Mouse (Mus musculus) large intestine, adult 2 months (tissue): ENCODE data around the gene Hist2h3c1. TPM values are rescaled to one million over a fixed set of nuclear protein-coding genes. Genes with fewer than 3 reads are reported as not detected.
"Not testable (repeated sequence)": the region's sequence is repeated elsewhere in the genome, so short reads cannot be mapped to it uniquely, and the experiment has no call there.

Source experiments
- DNase-seq: peaks from one replicate; pipeline ENCODE4 v3.0.0-alpha.2; 2012; ENCODE audit warnings: low read depth, low spot score
- WGBS: fragments of 180-500 bp; shearing (Covaris S2); methylation state at CpG from one replicate; pipeline ENCODE4 v1.1.7; 2018; 5-methylcytosine and 5-hydroxymethylcytosine counted together
- polyA plus RNA-seq: library from polyadenylated mRNA; depleted of rRNA; stranded (reverse); fragments of >200 nt; gene quantifications from 2 replicates; pipeline ENCODE4 v1.2.3, GENCODE M21; 2012

Hist2h3c1 gene
- polyA plus RNA-seq, 1 experiment = not detected

- no peak for DNase-seq
- 67% methylated on average over 4 of the region's 4 CpGs for WGBS
These were observed 2.5 kb downstream of the Hist2h3c1 start for GRCm38 (mm10) chr3:96249034-96249345.

- DNase-seq = no peak
- 53% methylated on average over 3 of the region's 3 CpGs for WGBS
These were observed 4.4 kb downstream of the Hist2h3c1 start for GRCm38 (mm10) chr3:96250890-96251289.

DNA sequence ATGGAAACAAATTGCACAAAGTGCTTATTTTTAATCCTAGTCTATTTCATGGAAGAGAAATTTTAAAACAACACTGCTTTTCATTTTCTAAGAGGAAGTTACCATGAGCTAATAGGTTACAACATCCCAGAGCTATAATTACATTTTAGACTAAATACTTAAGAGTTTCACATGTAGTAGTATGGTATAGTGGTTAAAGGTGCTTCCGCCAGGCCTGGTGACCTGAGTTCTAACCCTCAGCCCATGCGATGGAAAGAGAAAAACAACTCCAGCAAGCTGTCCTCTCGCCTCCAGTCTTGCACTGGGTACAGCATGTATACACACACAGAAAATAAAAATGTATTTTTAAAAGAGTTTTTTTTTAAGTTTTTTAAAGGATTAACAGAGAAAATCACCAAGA lies 5.3 kb downstream of the Hist2h3c1 start:
- no peak for DNase-seq
- WGBS = 87% methylated on average over 3 of the region's 3 CpGs

- no peak for DNase-seq
- WGBS = 85% methylated on average over 10 of the region's 10 CpGs
These were observed 8.3 kb downstream of the Hist2h3c1 start for GRCm38 (mm10) chr3:96254683-96255355.

DNA sequence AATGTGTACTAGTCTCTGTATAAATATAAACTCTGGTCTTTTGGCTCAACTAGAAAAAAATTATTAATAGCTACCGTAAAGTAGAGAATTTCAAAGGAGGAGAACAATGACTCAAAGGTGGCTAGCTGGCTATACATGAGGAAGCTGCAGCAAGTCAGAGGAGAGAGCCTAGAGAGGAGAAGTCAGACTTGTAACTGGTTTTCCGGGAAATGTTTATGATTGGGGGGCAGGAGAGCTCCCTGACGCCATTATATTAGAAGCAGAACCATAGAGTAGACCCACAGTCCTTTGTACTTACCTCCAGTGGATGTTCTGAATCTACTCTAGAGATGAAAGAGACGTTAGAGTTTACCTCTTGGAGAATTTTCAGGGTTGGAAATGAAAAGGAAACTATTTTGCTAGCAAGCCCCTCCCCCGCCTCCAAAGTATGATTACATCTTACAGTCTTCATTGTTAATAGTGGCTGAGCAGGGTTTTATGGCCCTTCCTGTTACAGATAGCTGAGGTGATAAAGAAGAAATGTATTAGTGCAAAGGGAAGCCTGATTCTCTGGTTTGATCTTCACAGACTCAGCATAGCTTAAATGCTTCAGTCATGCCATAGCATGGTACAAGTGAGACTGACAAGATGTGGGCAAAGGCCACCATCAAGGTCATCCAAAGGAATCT lies 9.6 kb downstream of the Hist2h3c1 start:
- no peak for DNase-seq
- 27% methylated on average over 5 of the region's 5 CpGs for WGBS

- no peak for DNase-seq
- 69% methylated on average over 3 of the region's 3 CpGs for WGBS
These were observed 10.7 kb downstream of the Hist2h3c1 start for GRCm38 (mm10) chr3:96257190-96257589.

- 86% methylated on average over 5 of the region's 5 CpGs for WGBS
- no peak for DNase-seq
These were observed 13.7 kb downstream of the Hist2h3c1 start for GRCm38 (mm10) chr3:96260220-96260619.

DNA sequence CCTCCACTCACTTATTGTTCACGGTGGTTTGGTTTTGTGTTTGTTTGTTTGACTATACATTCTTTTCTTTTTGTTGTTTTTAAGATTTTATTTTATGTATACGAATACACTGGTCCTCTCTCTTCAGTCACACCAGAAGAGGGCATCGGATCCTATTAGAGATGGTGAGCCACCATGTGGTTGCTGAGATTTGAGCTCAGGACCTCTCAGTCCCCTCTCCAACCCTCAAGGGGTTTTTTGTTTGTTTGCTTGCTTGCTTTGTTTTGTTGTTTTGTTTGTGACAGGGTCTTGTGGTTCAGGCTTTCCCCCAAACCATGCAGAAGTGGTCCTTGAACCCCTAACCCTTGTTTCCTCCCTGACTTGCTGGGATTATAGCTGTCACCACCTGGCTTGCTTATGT lies 15.1 kb downstream of the Hist2h3c1 start:
- 46% methylated on average over 3 of the region's 3 CpGs for WGBS
- no peak for DNase-seq

- peak; percentile 89 for DNase-seq
- under 1% methylated on average over 19 of the region's 19 CpGs for WGBS
These were observed 15.9 kb downstream of the Hist2h3c1 start for GRCm38 (mm10) chr3:96262216-96262875.

DNA sequence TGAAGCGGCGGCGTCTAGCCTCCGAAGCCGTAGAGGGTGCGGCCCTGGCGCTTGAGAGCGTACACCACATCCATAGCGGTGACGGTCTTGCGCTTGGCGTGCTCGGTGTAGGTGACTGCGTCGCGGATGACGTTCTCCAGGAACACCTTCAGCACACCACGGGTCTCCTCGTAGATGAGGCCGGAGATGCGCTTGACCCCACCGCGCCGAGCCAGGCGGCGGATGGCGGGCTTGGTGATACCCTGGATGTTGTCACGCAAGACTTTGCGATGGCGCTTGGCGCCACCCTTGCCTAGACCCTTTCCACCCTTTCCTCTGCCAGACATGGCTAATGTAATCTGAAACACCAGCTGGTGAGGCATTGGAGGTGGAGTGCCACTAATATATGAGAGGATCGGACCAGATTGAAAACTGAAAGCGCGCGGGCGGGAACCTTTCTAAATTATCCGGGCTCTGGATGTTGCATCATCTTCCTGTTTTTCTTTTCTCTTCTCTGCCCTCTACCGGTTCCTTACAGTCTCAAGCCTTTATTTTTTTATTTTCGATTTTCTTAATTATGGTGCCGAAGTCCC lies 16.6 kb downstream of the Hist2h3c1 start, which contains the start of gene Hist2h4:
Gene Hist2h4, minus strand, starts transcription at position 333 of the 572 bp plus-strand sequence.
- peak; percentile 87 for DNase-seq
- WGBS = under 1% methylated on average over 40 of the region's 40 CpGs

GRCm38 (mm10) chr3:96263558-96264403 lies 17.3 kb downstream of the Hist2h3c1 start:
- DNase-seq = no peak
- under 1% methylated on average over 27 of the region's 27 CpGs for WGBS

DNA sequence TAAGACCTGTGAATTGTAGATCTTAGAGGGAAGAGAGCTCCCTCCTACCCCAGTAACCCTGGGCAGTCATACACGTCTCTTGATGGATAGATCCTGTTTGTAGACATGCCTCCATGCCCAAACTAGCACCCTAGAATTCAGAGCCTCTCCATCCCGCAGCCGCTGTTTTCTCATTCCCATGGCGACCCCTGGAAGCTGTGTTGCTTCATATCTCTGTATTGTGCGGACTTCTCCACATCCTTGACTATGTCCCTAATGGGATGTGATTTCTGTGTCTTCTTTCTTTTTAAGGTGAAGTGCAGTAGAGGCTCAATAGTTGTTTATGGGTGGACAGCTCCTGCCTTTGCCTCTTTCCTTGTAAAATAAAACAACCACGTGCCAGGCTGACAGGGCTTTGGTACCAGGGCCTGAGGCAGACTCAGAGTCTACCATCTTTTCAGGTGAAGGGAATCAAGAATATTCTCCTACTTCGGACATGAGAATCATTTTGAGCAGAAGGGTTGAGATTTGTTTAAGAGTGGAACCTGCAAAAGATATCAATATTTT lies 18.0 kb downstream of the Hist2h3c1 start:
- no peak for DNase-seq
- 66% methylated on average over 7 of the region's 7 CpGs for WGBS

DNA sequence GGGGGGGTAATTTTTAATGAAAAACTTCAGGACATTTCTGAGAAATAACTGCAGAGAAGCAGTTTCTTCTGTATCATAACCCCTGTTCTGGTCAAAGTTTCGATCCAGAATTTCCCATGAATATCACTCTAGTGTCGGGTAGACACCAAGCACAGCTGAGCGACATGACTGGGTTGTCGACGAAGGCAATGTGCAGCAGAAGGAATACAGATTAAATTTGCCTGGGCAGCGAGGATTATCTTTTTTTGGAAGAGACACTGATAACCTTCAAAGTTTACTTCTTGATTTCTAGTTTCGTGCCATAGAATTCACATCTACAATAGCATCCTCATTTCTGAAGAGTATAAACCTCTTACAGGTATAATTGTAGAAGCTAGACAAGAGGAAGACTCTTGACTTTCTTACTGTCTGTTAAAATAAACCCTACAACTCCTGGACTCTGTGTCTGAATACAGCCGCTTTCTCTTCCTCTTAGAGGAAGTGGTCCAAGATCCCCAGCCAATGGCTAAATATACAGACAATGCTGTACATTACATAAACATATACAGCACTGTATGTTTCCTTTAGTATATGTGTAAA lies 19.7 kb downstream of the Hist2h3c1 start:
- DNase-seq = no peak
- 86% methylated on average over 8 of the region's 8 CpGs for WGBS

- WGBS = 72% methylated on average over 4 of the region's 4 CpGs
These were observed 21.1 kb downstream of the Hist2h3c1 start for GRCm38 (mm10) chr3:96267541-96267940.

GRCm38 (mm10) chr3:96268051-96268775 lies 21.7 kb downstream of the Hist2h3c1 start, which contains the start of gene Hist2h3b:
Hist2h3b (plus strand) TSS chr3:96268654.
- WGBS = 4% methylated on average over 30 of the region's 30 CpGs

More at GRCm38 (mm10) chr3:96267541-96267940, 21.1 kb downstream of the Hist2h3c1 start:
- no peak for DNase-seq

GRCm38 (mm10) chr3:96268776-96269378 lies 22.4 kb downstream of the Hist2h3c1 start:
- DNase-seq = not testable (repeated sequence)
- under 1% methylated on average over 14 of the region's 44 CpGs for WGBS

More at GRCm38 (mm10) chr3:96268051-96268775, 21.7 kb downstream of the Hist2h3c1 start, which contains the start of gene Hist2h3b:
- no peak for DNase-seq
